Mouse (Mus musculus) cerebellum, adult 8-10 months (tissue): ENCODE data around the gene Cplx1.
"Not testable (repeated sequence)": the region's sequence is repeated elsewhere in the genome, so short reads cannot be mapped to it uniquely, and the experiment has no call there.

Experiments
- DNase-seq: peaks from one replicate; pipeline ENCODE4 v3.0.0; 2022

Cplx1 gene

GRCm38 (mm10) chr5:108515581-108516361 is 34.1 kb downstream of the Cplx1 start:
- peak; percentile 70 for DNase-seq

- no peak for DNase-seq
Observed at GRCm38 (mm10) chr5:108502286-108502685, 47.5 kb downstream of the Cplx1 start.

- DNase-seq: no peak
Observed at GRCm38 (mm10) chr5:108501573-108501972, 48.3 kb downstream of the Cplx1 start.

GRCm38 (mm10) chr5:108486148-108486547 is 63.7 kb downstream of the Cplx1 start:
- not testable (repeated sequence) for DNase-seq

- peak; percentile 42 for DNase-seq
Observed at GRCm38 (mm10) chr5:108485239-108485638, 64.6 kb downstream of the Cplx1 start.

- DNase-seq: no peak
Observed at GRCm38 (mm10) chr5:108483006-108483405, 66.8 kb downstream of the Cplx1 start.

GRCm38 (mm10) chr5:108475977-108476376 is 73.8 kb downstream of the Cplx1 start:
- DNase-seq: no peak

- DNase-seq: no peak
Observed at GRCm38 (mm10) chr5:108473737-108474136, 76.1 kb downstream of the Cplx1 start.

GRCm38 (mm10) chr5:108469617-108470016 is 80.2 kb downstream of the Cplx1 start:
- no peak for DNase-seq
